Mouse (Mus musculus) cerebellum, adult (tissue): ENCODE results near the gene Srpk2.
"Not testable (repeated sequence)": the region's sequence is repeated elsewhere in the genome, so short reads cannot be mapped to it uniquely, and the experiment has no call there.

Experiments used
- ATAC-seq: cut with Nextera tagmentation; 2 replicates; pipeline ENCODE4 v1.9.2; 2017; ENCODE audit warnings: mild to moderate bottlenecking, moderate library complexity, mixed read lengths; ENCODE audit not compliant: insufficient number of reproducible peaks, low FRiP score, low TSS enrichment

The Srpk2 gene

DNA sequence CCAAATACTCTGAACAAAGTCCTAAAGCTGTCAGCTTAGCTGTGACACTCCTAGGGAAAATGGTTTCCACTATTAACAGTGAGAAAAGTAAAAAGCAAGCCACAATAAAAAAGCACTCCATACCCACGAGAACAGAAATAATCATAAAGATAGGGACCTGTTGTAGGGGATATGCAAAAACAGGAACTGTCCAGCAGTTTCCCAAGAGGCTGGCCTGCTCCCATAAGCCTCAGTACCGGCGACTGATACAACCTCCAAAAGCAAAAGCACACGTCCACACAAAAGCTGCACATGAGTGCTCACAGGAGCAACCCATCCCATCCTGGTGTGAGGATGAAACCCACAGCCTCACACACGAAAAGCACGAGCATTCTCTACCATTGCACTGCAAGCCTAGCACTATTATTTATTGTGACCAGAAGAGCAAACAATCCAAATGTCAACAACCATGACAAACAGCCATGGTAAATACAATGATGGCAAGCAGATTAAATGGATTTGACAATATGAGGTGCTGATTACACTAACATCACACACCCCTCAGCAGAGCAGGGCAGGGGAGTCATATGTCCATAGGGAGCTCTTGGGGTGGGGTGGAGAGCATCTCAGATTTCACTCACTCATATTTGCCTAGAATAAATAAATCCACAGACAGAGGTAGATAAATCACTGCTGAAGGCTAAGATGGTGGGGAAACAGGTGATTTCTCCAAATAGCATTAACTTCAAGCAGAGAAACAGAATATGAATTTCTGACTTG is 107.9 kb downstream of the Srpk2 start:
- ATAC-seq = no peak

DNA sequence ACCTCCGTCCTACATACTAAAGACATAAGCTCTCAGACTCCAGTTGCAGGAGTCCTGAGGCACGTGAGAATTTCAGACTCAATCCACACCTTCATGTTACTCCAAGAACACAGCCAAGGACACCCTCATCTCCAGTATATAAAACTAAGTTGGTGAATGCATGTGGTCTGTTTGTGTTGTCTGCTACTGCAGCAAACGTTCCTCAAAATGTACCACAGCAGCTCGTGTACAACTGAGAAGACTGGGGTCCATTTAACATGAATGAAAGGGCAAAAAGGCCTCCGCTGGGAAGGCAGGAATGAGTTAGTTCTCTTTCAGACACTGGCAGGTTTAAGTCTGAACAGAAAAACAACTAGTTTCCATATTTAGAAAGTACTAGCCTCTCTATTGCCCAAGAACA is 110.5 kb downstream of the Srpk2 start:
- ATAC-seq = no peak

GRCm38 (mm10) chr5:23568188-23568587 is 116.2 kb downstream of the Srpk2 start:
- no peak for ATAC-seq

DNA sequence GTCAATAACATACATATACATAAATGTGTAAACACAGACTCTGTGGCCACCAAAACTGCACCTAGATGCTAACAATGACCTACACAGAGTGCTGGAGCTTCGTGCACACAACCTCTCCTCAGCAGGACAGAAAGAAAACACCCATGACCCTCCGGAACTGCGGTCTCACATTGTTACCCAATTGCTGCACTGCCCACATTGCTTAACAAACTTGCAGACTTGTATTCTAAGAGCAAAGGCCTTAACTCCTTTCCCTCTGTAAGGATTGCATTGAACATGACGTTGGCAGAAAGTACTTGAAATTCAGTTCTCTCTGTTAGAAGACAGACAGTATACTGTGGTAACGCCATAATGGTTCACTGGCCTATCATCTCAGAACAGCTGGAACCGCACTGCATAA is 118.0 kb downstream of the Srpk2 start:
- no peak for ATAC-seq

DNA sequence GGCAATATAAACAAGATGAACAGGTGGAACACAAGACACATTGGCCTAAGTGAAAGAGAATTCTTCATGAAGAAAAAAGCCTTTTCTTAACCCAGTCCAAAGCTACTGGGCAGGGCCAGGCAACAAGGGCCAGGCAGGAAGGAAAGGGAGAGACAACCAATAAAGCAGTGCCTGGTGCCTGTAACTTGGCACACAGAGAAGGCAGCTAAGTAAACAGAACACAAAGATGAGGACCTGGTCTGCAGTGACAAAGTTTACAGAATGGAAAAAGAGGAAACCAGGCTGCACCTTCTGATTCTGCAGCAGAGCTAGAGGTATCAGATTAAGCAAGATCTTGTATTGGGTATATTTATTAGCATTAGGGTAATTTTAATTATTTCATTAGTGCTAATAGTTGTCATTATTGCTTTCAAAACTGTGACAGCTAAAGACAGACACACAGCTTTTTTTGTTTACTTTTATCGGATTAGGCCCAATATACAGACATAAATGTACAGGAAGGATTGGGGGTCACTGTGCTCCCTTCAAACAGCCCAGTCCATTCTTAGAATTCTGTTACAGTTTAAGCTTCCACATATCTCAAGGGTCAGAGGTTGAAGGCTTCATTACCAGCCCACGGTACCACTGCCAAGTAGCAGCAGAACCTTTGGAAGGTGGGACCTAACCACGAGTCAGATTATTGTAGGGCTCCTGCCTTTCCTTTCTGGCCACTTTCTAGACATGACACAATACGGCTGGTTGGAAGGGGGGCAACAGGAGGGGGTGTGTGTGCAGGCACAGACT is 121.9 kb downstream of the Srpk2 start:
- no peak for ATAC-seq

GRCm38 (mm10) chr5:23561227-23561626 is 123.2 kb downstream of the Srpk2 start:
- no peak for ATAC-seq

- ATAC-seq = no peak
These were observed 124.2 kb downstream of the Srpk2 start for GRCm38 (mm10) chr5:23560171-23560570.

DNA sequence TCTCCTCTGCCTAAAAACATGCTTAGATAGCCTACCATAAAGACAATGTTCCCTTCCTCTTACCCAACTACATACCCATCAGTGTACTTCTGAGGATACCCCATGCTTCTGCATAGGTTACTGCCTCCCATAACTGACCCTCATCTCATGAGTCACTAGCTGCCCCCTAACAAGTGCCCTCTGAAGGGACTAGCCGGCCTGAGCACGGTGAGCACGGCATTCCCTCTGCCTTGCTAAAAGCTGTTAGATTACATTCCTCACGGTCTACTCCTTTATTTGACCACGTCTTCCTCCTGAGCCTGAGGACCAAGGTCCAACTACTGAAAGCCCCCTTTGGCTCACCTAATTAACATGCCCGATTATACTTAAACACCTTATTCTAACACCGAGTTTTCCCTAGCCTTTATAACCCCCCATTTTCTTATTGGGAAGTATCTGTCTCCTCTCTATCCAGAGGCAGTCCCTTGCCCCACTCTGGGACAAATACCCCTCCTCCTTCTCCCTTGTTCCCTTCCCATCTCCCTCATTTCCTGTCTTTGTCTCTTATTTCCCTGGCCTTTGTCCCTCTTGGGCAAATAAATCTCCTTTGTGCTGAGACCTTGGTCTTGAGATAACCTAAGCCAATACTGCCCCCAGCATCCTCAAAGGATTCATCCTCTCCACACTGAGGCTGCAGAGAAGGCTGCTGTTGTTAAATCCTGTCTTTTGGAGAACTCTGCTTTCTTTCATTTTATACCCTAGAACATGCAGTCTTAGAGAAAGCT is 128.2 kb downstream of the Srpk2 start:
- no peak for ATAC-seq

DNA sequence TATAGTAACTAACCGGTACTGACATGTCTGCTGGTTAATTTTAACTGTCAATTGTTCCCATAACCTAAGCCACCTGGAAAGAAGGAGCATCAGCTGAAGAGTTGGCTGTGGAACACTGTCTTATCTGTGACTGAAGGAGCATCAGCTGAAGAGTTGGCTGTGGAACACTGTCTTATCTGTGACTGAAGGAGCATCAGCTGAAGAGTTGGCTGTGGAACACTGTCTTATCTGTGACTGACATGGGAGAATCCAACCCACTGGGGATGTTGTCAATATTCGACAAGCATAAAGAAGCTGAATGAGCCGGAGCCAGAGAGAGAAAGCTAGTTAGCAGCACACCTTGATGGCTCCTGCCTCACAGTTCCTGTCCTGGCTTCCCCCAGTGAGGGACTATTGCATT is 131.1 kb downstream of the Srpk2 start:
- not testable (repeated sequence) for ATAC-seq

DNA sequence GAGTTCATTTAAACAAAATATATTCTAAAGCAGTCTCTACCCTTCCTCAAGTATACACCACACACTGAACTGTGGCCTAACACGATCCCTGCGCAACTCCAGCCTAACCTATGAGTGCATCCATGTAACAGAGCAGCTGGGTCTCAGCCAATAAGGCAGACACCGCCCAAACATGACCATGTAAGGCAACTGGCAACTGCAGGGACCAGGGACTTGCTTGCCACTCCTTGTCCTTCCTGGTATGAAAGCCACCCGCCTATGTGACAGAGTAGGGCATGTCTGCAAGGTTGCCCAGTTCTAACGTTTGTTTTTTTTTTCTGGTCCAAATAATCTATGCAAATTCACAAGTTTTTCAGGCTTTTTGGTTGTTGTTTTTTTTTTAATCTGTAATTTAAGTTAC is 132.7 kb downstream of the Srpk2 start:
- ATAC-seq = no peak

GRCm38 (mm10) chr5:23535692-23536091 is 148.7 kb downstream of the Srpk2 start:
- no peak for ATAC-seq

GRCm38 (mm10) chr5:23531541-23532096 is 152.8 kb downstream of the Srpk2 start:
- ATAC-seq = no peak

- ATAC-seq = no peak
These were observed 153.3 kb downstream of the Srpk2 start for GRCm38 (mm10) chr5:23531100-23531499.

DNA sequence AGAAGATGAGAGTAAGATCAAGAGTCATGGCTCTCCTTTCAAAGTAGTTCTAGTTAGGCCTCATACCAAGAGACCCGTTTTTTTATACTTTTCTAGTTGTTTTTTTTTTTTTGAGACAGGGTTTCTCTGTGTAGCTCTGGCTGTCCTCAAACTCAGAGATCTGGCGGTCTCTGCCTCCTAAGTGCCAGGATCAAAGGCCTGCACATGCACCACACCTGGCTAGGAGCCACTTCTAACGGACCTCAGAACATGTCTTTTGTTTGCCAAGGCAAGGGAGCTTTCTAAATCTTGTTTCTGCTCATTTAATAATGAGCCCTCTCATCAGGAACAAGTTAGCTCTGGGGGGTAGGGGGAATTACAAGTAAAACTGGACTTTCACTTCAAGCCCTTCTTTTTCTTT is 159.8 kb downstream of the Srpk2 start:
- no peak for ATAC-seq

GRCm38 (mm10) chr5:23523936-23524335 is 160.5 kb downstream of the Srpk2 start:
- ATAC-seq = no peak

DNA sequence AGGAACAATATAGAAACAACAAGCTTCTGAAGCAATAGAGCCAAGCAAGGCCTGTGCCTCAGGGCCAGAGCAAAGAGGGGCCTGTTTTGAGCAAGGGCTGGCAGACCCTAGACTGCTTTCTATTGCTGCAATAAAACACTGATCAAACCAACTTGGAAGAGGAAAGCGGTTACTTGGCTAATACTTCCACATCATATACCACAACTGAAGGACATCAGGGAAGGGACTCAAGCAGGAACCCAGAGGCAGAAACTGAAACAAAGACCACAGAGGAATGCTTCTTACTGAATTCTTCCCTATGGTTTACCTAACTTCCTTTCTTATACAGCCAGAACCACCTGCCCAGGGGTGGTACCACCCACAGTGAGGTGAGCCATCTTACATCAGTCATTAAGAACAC is 162.8 kb downstream of the Srpk2 start:
- ATAC-seq = no peak

DNA sequence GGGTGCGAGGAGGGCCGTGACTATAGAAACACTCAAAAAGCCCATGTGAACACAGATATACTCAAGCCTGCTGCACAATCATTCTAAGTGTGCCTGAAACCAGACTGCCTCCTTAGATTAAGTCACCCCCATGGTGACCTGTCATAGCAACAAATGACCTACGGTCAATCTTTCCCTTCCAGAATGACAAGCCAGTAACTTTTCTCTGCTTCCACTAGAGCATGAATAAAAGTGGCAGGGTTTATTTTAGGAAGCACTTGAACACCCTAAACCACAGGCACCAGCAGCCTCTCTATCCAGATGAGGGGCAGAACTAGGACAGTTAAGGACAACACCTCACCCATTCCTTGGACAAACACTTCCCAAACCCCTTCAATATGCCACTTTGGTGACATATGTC is 164.7 kb downstream of the Srpk2 start:
- ATAC-seq = no peak

DNA sequence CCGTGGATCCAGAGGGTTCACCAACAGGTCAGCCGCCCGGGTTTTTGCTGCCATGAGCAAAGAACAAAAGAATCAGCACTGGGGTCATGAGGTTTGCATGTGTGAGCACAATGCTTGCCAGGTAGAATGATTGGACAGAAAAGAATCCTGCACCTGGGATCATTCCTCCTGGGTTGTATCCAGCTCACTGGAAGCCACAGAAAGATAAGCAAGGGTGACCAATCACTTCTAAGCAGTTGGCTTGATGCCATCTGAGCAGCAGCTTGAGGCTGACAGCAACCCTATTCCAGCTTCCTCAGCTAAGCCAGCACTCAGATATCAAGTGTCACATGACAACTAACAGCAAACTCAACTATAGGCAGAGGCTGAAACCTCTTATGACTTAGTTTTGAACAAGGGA is 165.7 kb downstream of the Srpk2 start:
- ATAC-seq = no peak

- ATAC-seq = no peak
These were observed 166.6 kb downstream of the Srpk2 start for GRCm38 (mm10) chr5:23517839-23518238.

GRCm38 (mm10) chr5:23516962-23517361 is 167.5 kb downstream of the Srpk2 start:
- no peak for ATAC-seq

GRCm38 (mm10) chr5:23515038-23515437 is 169.4 kb downstream of the Srpk2 start:
- no peak for ATAC-seq
